Mouse (Mus musculus) gastrocnemius, postnatal 14 days (tissue): ENCODE measurements around the gene Ing3. TPM values are rescaled to one million over a fixed set of nuclear protein-coding genes. Genes with fewer than 3 reads are reported as not detected.

ENCODE experiments used
- DNase-seq: peaks from one replicate; pipeline ENCODE4 v3.0.0; 2021; ENCODE audit warnings: mixed read lengths
- intact Hi-C: fragments of 180-260 bp; cut with DNase I; formaldehyde crosslinking; loops from one replicate; pipeline ENCODE4 v1.15.1; 2025; ENCODE audit warnings: low total_unique reads
- total RNA-seq, 2 experiments: library from RNA; stranded (reverse); gene quantifications; 2 replicates each; pipeline ENCODE4 v1.2.3; 2021

Gene Ing3
- total RNA-seq, 2 experiments from 2014 or later, result 10.6 to 12.0 TPM

DNA sequence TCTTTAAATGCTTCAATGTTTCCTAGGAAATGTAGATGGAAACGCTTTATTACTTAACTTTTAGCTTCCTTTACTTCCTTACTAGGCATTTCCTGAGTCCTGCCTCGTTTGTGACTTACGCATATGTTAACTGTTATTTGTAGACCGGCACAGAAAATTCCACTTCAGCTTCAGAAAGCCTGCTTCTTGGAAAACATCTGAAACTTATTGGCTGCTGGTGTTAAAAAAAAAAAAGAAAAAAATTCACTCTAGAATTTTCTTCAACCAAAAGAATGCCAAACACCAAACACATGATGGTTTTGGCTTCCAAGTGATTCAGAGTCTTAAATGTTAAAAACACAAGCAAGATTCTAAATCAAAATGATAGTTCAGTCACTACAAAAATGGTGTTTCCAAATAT lies 39.7 kb downstream of the Ing3 start:
- intact Hi-C loops, result loop anchor here (5.0 kb wide), 1 partner anchor 83 kb away; no protein-coding TSS in a partner anchor
- DNase-seq, result no peak

DNA sequence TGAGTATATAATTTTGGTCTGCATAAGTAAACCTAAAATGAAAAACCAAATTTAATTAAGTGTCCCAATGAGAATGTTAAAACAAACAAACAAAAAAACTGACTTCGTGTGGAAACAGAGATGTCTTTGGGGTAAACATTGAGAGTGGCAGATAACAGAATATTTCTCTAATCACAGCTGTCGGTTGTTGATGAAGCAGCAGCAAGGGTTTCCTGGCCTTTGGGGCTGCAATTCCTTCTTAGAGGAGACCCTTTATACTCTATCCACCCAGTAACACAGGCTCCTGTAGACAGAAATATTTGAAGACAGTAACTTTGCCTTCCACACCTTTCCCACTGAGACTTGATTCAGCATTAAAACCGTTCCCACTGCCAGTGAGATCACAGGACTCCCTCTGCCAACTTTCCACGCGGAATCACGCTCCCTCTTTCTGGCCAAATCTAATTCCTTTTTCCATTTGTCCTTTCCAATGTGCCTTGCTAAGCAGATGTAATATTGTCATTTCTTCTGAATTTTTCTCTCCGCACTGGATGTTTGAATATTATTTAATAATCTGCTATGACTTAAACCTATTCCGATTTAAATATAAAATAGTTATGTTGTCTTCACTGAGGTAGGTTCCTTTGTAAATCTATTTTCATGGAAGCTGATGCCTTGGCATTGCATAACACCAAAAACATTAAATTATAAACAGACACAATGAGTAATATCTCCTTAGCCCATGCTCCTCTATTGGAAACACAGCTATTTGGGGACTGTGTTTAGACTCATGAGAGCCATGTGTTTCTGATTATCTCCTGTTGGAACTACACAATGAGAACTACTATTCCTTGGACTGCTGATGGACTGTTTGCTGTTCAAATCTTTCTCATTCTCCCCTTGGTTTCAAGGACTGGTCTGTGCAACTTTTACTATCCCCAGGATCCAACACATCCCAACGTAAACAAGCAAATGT lies 41.1 kb downstream of the Ing3 start:
- intact Hi-C loops, result no loop called here
- no peak for DNase-seq

DNA sequence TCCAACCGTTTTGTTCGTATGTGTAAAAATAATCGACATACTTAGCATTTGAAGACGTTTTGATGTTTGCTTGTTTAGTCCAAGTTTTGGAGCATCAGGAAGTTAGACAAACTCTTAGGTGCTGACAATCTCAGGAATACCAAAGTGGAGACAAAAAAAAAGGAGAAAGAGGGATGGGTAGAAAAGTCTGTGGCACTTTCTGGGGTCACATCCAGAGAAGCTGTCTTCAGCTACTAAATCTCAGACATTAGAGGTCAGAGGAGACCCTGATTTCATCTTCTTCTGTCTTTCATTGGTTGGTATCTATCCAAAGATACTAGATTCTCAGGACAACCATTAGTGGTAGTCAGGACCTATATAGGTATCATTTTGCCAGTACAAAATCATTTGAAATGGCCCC lies 41.8 kb downstream of the Ing3 start:
- intact Hi-C loops, result no loop called here
- no peak for DNase-seq

DNA sequence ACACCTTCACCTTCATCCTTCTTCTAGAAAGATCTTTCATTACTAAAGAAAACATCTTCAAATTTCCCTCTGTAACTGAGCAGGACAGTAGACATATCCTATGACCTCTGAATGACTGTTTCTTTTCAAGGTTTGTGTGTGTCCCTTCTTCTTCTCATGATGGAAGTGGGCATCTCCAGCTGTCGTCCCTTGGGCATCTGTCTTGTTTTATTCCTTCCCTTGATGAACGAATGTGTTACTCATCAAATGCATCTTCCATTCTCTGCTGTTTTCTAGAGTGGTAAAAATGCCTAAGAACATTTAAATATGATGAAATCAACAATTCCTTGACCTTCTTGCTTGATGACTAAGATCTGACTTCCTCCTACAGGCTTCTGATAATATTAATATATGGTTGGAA lies 43.7 kb downstream of the Ing3 start:
- intact Hi-C loops, result no loop called here
- no peak for DNase-seq

DNA sequence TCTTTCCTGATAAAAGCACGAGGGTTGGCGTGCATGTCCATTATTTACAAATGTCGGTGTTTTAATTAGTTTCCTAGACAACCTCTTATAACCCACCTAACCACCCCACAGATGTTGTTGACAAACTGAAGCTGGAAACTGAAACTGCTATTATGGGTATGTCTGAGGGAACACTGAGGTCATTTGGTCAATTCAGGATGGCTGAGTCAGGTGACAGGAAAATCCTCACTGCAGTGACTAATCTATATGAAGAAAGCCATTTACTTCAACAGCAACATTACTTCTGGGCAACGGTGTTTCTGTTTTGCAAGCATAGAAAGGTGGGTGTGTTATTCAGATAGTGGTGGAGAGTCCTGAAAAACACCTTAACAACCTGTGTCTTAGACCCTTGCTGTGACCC lies 48.8 kb downstream of the Ing3 start:
- intact Hi-C loops, result no loop called here
- DNase-seq, result no peak

DNA sequence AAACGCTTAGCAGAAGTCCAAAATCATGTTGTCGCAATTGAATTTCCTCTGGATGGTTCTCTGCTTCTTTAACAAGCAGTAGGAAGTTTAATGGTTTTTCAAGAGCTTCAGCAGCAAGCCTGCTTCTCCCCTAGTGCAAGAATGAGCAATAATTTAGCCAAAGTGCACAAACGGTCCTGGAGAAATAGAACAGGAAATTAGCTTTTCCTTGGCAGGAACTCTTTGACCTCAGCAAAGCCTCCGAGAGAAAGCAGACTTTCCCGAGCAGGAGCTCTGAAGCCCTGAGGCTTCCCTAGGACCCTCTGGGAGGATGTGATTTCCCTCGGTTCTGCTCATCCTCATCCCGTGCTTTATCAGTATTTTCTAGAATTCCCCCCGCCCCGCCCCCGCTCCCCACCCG lies 49.7 kb downstream of the Ing3 start:
- intact Hi-C loops, result no loop called here
- DNase-seq, result no peak

DNA sequence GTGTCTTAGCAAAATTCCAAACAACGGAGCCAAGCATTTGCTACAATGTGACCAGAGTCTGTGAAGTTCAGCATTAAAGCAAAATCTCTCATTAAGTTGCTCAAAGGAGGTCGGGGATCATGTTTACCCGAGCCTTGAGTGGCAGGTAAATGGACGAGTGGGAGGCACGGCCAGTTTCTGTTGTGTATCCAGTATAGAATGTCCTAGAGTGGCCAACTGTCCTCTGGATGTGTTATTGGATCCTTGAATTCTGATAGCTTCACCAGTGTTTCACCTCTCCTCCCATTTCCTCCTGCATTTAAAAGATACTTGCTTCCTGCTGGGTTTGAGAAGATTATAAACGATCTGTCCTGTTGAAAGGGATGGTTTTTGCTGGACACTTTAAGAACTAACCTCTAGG lies 50.7 kb downstream of the Ing3 start:
- DNase-seq, result no peak
- intact Hi-C loops, result no loop called here

DNA sequence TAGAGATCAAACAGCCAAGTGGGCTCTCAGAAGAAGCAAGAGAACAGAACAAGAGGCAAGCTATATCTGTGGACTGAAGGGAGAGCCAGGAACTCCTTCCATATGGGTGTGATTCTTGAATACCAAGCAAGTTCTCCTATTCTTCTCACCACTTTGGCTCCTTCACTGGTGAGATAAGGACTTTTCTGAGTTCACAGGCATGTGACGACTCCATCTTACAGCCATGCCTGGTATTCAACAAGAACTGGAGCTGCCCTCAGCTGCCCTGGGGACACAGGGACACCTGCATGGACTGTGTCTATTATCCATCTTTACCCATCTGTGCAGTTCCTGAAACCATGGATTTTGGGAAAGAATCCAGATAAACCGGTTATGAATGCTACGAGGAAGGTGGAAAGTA lies 51.5 kb downstream of the Ing3 start:
- intact Hi-C loops, result no loop called here
- DNase-seq, result no peak

DNA sequence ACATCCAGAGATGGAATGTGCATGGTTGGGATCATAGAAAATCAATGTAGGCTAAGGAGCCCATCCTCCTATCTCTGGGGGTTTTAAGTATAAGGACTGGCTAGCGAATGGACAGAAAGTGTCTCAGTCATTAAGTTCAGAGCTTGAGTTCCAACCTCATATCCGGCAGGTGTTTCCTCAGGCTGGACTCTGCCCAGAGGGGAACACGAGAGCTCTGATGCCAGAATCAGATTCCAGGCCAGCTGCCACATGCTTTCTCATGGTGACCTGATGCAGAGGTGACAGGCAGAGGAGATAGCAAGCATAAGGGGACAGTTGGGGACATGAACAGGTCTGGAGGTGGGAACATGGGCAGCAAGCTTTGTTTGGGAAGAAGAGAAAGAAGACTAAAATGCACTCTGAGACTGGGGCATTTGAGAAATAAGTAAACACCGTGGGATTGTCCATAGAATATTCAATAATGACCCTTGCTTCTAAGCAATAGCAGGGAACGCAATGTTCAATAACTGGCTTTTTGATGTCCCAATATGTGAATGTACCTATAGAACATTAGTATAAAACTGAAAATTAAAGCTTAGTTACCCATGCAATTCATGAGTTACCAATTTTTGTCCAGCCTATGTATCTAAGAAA lies 52.0 kb downstream of the Ing3 start:
- intact Hi-C loops, result no loop called here
- peak; percentile 78 for DNase-seq

DNA sequence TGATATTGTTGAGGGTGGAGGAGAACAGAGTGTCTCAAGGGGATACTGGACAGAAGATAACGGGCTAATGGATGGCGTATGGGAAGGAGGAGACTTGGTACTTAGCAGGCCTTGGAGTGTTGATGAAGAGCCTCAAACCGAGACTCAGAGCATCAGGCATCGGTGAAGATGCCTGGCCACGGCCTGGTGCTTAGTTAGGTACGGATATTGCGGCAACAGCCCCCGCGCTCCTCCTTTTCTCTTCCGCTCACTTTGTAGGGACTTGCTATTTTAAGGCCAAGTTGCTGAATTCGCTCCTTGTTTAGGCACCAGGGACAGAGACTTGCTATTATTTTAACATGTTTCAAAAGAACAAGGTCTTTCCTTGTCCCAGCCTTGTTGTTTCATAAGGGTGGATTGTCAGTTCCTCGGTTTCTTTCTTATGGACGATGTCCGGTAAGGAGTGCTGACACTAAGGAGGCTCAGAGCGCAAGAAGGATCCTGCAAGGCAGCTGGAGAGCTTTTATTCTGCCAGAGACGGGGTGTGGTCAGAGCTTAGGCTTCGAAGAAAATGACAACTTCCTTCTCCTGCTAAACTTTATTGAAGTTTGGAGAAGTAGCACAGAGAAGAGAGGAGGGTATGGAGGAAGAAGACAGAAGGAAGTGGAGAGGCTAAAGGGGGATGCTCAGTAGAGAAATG lies 53.3 kb downstream of the Ing3 start:
- no peak for DNase-seq
- intact Hi-C loops, result no loop called here

DNA sequence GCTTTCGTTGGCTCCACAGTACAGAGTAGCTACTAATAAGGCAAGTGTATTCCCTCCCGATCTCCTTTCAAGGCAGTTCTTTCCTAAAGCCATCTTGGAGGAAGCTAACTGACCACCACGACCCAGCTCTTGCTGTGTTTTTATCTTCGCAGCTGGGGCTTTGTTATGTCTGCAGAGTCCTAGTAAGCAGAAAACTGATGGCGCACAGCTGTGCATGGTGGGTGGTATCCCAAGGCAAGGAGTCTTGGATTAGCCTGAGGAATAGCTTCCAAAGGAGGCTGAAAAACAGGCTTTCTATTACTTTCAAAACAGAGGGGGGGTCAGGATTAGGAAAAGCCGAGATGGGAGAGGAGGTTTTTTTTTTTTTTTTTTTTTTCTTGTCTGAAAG lies 53.8 kb downstream of the Ing3 start:
- peak; percentile 61 for DNase-seq
- intact Hi-C loops, result no loop called here

DNA sequence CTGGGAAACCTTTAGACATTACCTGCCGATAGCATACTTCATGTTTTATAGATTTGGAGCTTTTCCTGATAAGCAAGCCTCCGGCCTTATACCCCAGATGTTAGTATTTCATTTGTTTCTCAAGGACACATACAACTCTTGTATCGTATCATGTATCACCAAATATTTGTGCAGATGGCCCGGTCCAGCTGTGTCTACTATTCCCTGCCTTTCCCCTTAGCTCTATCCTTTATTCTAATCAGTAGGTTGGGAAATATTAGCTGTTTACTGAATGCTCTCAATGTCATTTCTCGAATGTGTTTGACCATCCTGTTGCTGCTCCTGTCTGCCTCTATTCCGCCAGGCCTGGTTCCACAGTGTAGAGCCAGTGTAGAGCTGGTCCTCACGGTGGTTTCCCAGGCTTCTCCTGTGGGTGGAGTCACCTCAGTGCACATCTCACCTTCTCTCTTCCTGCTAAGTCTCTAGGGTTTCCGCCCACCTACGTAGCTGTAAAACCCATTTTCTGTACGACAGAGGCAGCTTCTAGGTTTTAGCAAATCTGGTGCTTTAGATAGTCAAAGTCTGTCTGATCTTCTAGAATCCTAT lies 54.7 kb downstream of the Ing3 start:
- intact Hi-C loops, result no loop called here
- DNase-seq, result no peak

DNA sequence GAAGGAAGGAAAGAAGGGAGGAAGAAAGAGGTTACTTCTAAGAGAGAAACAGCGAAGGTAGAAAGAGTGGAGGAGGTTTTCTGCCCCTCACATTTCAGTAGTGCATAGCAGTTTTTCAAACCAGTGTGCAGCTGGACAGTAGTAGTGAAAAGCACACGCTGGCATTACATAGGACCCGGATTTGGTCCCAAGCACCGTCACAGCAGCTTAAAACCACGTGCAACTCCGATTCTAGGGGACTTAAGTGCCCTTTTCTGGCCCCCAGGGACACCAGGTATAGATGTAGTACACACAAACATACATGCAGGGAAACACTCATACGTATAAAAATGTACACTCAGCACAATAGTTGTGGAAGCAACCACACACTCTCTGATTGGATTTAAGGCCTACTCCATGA lies 59.0 kb downstream of the Ing3 start:
- intact Hi-C loops, result no loop called here
- DNase-seq, result no peak

DNA sequence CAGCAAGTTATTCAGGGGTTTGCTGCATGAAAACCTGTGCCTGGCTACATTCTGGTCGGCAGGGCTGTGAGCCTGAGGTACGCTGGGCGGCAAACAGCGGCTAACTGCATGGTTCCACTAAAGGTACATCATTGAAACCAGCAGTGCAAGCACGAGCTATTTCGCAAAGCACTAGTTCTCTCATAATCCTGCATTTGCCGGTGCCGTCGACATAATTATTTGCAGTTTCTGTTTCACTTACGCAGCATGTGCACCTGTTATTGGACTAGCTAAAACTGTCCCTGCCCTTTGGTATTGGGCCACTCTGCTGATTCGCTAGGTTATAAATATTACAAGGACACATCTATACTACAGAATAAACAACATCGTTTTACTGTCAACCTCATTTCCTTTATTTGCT lies 60.9 kb downstream of the Ing3 start:
- intact Hi-C loops, result no loop called here
- no peak for DNase-seq

DNA sequence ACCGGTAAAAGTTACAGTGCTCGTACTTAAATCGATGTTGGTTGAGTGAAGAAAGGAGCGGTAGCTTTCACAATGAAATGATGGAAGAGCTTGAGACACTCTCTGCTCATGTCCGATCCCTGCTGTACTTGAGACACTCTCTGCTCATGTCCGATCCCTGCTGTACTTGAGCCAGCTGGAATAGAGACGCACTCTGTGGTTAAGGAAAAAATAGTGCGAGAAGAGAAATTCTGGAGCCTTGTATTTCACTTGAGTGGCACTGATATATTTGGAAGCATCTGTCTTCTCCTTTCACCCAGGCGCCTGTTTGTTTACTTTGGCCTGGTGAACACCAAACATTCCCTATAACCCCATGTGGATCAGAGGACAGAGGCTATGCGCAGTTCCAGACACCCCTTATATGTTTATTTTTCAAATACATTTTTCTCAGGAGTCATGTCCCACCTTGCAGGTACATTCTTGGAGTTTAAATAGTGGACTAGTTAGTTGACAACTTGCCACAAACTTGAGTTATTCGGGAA lies 61.5 kb downstream of the Ing3 start:
- intact Hi-C loops, result no loop called here

DNA sequence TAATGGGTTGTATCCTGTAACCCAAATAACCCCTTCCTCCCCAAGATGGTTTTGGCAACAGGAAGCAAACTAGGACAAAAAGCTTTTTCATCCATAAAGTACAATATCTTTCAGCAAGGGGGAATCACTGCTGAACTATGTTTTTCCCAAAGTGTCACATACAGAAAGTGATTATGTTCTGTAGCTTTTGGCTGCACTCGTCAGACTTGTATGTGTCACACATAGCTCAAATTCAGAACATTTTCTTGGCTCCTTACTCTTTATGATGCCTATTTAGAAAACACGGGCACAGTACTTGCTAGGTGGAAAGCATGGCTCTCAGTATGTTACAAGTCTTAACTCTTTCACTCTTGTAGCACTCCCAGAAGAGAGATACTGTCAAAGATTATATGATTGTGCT lies 62.2 kb downstream of the Ing3 start:
- DNase-seq, result no peak
- intact Hi-C loops, result no loop called here

More for the DNA sequence above, 61.5 kb downstream of the Ing3 start:
- DNase-seq, result no peak

DNA sequence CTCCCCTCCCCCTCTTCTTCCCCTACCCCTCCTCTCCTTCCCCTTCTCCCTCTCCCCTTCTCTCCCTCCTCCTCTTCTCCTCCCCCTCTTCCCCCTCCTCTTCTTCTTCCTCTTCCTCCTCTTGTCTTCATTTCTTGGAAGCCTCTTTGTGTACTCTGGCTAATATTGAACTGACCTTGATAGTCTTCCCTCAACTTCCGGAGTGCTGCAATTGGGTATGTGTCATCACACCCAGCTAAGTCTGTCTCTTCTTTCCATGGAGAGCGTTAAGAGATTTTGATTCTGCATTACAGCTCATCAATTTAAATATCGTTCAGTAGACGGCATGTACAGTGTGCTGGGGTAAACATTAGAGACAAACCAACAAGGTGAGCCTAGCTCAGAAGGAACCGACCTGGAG lies 62.7 kb downstream of the Ing3 start:
- intact Hi-C loops, result no loop called here
- DNase-seq, result no peak

DNA sequence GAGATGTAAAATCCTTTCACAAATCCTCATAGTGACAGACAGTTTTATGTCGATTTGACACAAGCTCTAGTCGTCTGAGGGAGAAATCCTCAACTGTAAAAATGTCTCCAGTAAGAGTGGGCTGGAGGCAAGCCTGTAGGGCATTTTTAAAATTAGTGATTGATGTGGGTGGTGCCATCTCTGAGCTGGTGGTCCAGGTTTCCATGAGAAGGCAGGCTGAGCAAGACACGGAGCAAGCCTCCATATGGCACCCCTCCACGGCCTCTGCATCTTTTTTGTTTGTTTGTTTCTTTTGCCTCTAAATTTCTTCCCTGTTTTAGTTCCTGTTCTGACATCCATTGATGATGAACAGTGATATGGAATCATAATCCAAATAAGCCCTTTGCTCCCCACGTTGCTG lies 63.1 kb downstream of the Ing3 start:
- intact Hi-C loops, result no loop called here

DNA sequence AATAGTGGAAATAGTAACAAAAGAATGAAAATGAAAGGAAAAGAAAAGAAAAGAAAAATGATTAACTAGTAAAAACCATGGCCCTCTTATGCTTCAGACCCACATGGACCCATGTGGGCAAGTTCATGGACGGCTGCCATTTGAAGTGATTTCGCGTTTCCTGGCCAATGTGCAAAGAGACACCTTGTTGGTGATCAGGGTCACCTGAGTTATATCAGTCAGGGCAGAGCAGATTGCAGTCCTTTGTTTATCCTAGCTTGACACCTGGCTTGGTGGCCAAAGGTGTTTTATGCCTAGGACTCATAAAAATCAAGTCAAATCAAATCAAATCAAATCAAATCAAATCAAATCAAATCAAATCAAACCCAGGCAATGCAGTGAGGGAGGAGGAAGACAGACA lies 64.0 kb downstream of the Ing3 start:
- DNase-seq, result no peak
- intact Hi-C loops, result no loop called here

More for the DNA sequence above, 63.1 kb downstream of the Ing3 start:
- no peak for DNase-seq

DNA sequence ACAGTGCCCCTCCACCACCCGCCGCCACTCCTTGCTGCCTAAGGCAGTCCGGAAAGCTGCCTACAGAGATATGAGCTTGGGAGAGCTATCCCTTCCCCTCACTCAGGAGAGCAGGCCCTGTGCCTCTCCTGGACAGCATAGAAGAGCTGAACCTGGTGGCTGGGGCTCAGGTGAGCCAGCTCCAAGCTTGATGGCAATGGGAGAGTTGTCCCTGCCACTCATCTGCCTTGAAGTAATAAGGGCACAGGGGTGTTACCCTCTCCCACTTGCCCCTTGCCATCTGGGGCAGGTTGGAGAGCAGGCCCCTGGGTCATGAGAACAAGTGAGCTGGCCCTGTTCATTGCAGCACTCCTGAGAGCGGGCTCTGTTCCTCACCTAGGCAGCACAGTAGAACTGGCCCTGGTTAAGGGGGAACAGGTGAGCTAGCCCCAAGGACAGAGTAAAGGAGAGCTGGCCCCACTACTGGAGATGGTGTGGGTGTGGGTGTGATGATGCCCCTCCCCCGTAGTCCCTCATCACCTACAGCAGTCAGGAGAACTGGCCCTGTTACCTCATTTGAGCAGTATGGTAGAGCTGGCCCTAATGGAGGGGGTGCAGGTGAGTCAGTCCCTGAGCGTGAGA lies 65.0 kb downstream of the Ing3 start:
- no peak for DNase-seq
- intact Hi-C loops, result no loop called here
